Mouse (Mus musculus) lung, adult 2 months (tissue): ENCODE results near the gene Fat1. TPM values are rescaled to one million over a fixed set of nuclear protein-coding genes. Genes with fewer than 3 reads are reported as not detected.

Experiments used
- DNase-seq: peaks from one replicate; pipeline ENCODE4 v3.0.0; 2022
- H3K4me1 ChIP-seq: fragments of 200-500 bp; 2 replicates; pipeline ENCODE4 v1.6.1; 2011; ENCODE audit warnings: low read length; ENCODE audit not compliant: control insufficient read depth, insufficient read depth
- H3K4me3 ChIP-seq: fragments of 200-500 bp; replicated peaks from 2 replicates; pipeline ENCODE3; 2011; ENCODE audit warnings: low read depth, mild to moderate bottlenecking, control low read depth, low read length; ENCODE audit errors: extremely low read depth
- CTCF ChIP-seq: fragments of 200-500 bp; IDR thresholded peaks from 2 replicates; pipeline ENCODE4 v1.5.1; 2011; ENCODE audit warnings: mild to moderate bottlenecking, low read length, control low read depth; ENCODE audit not compliant: insufficient read depth
- POLR2A ChIP-seq: fragments of 200-500 bp; IDR thresholded peaks from 2 replicates; pipeline ENCODE4 v1.6.1; 2011; ENCODE audit warnings: low read depth, mild to moderate bottlenecking, control low read depth, low read length, borderline replicate concordance; ENCODE audit errors: extremely low read depth
- WGBS: fragments of 180-500 bp; shearing (Covaris S2); methylation state at CpG from one replicate; pipeline ENCODE4 v1.1.7; 2018; 5-methylcytosine and 5-hydroxymethylcytosine counted together
- polyA plus RNA-seq: library from polyadenylated mRNA; depleted of rRNA; stranded (reverse); fragments of >200 nt; gene quantifications from 2 replicates; pipeline ENCODE4 v1.2.3, GENCODE M21; 2012; rRNA removed

The Fat1 gene
- 21.5 and 24.9 TPM in 2 replicates for polyA plus RNA-seq

GRCm38 (mm10) chr8:44934850-44935497, at the start of gene Fat1:
TSS of gene Fat1 (plus strand) at chr8:44935447.
- WGBS = 1% methylated on average over 49 of the region's 49 CpGs
- no peak for TF ChIP-seq CTCF
- peak; percentile 68; the same call in 1 of the 2 replicates for TF ChIP-seq POLR2A
- peak within 1 kb of the TSS; percentile 51 for H3K4me3 ChIP-seq
- peak; percentile 86 for DNase-seq
- H3K4me1 ChIP-seq = no peaks in the 10 kb centered on the region

GRCm38 (mm10) chr8:44894626-44895025, 40.6 kb upstream of the Fat1 start:
- Histone ChIP-seq H3K4me3 (no peak overlapping the region), H3K4me1 (no peaks in the 10 kb centered on the region)
- WGBS = 51% methylated on average over 6 of the region's 6 CpGs
- TF ChIP-seq POLR2A = no peak
- TF ChIP-seq CTCF = no peak
- no peak for DNase-seq

- TF ChIP-seq CTCF = no peak
- TF ChIP-seq POLR2A = no peak
- DNase-seq = no peak
- 57% methylated on average over 12 of the region's 12 CpGs for WGBS
- H3K4me3 ChIP-seq = no peak overlapping the region
- no peaks in the 10 kb centered on the region for H3K4me1 ChIP-seq
Observed at GRCm38 (mm10) chr8:44899575-44899991, 35.7 kb upstream of the Fat1 start.

GRCm38 (mm10) chr8:44911126-44911903, 23.9 kb upstream of the Fat1 start:
- DNase-seq = no peak
- no peak for TF ChIP-seq POLR2A
- Histone ChIP-seq H3K4me1 (no peaks in the 10 kb centered on the region), H3K4me3 (no peak overlapping the region)
- WGBS = 78% methylated on average over 12 of the region's 12 CpGs

- Histone ChIP-seq H3K4me3 (no peak overlapping the region), H3K4me1 (no peaks in the 10 kb centered on the region)
- DNase-seq = no peak
- TF ChIP-seq POLR2A (no peak), CTCF (no peak)
- WGBS = 87% methylated on average over 12 of the region's 12 CpGs
Observed at GRCm38 (mm10) chr8:44919487-44920082, 15.7 kb upstream of the Fat1 start.

- no peak for DNase-seq
- H3K4me3 ChIP-seq = no peak overlapping the region
- WGBS = 65% methylated on average over 7 of the region's 7 CpGs
- TF ChIP-seq POLR2A (no peak), CTCF (no peak)
- no peaks in the 10 kb centered on the region for H3K4me1 ChIP-seq
Observed at GRCm38 (mm10) chr8:44920379-44921032, 14.7 kb upstream of the Fat1 start.

GRCm38 (mm10) chr8:44924995-44925394, 10.3 kb upstream of the Fat1 start:
- DNase-seq = no peak
- no peak for TF ChIP-seq CTCF
- Histone ChIP-seq H3K4me1 (no peaks in the 10 kb centered on the region), H3K4me3 (no peak overlapping the region)
- WGBS = 85% methylated on average over 5 of the region's 5 CpGs

- Histone ChIP-seq H3K4me3 (no peak overlapping the region), H3K4me1 (no peaks in the 10 kb centered on the region)
- 92% methylated on average over 3 of the region's 3 CpGs for WGBS
- TF ChIP-seq POLR2A (no peak), CTCF (no peak)
- no peak for DNase-seq
Observed at GRCm38 (mm10) chr8:44930058-44930457, 5.2 kb upstream of the Fat1 start.

GRCm38 (mm10) chr8:44932546-44933342, 2.5 kb upstream of the Fat1 start:
- no peak overlapping the region for H3K4me3 ChIP-seq
- WGBS = 80% methylated on average over 9 of the region's 9 CpGs
- no peak for TF ChIP-seq CTCF
- H3K4me1 ChIP-seq = no peaks in the 10 kb centered on the region
- no peak for DNase-seq
